Mouse (Mus musculus): ENCODE results near the gene Osbpl10. TPM values are rescaled to one million over a fixed set of nuclear protein-coding genes. Genes with fewer than 3 reads are reported as not detected.

The Osbpl10 gene
- total RNA-seq, 2 experiments from 2014 or later = 0.21 TPM; not detected in 1

DNA sequence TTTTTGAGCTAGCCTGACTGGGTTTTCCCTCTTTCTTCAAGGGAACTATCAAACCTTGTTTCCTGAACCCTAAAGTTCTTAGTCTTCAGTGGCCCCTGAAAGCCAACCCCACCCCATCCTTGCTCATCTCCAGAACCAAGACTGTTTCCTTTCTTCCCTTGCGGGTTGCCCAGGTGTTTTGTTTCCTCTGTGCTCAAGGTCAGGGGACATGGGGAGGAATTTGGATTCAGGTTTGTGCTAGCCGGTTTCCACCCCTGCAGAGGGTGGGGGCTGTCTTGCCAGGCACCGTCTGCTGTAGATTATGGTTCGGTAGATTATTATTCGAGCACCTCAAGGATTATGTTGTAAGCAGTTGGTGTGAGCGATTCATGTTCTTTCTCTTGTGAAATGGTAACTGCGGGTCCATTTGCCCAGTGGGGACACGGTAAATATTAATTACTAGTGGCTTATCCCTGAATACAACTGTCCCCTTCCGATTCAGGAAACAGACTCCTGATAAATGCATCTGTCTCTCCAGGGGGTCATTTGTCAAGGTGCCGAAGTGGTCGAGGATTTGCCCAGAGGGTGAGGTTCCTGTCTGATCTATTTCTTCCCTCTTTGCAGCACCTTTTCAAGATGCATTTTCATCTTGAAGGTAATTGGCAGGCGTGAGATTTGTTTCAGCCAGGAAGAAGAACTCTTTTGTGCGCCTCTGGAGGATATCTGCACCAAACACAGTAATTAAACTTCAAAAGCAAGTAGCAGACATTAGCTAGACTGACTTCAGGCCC lies 169.4 kb downstream of the Osbpl10 start:
- ATAC-seq (replicated peaks; ENCODE audit: poor library complexity, severe bottlenecking) = no peak

DNA sequence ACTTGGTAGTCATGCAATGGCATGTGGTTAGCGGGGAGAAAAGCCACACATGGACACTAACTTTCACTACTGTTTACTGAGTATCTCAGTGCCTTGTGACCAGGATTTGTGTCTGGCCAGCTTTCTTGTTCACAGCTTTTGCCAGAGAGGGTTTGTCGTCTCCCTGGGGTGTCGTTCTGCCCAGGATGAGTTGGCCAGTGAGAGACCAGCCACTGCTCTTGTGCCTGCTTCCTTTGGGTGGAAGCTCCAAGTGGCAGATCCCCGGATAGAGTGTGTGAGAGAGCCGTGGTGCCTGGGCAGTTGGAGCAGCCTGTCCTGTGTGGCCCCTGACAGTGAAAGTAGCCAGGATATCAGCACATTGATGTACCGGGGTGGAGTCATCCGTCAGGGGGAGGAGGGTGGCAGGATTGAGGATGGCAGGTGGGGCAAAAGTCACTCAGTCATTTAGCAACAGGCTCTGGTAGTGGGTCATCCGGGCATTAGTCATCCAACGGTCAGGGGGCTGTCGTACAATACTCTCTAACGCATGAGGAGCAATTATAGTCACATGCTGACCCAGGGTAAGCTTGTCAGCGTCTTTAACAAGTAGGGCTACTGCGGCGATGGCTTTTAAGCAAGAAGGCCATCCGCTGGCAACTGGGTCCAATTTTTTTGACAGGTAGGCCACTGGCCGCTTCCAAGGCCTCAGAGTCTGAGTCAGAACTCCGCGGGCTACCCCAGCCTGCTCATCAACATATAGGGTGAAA lies 170.8 kb downstream of the Osbpl10 start:
- no peak for ATAC-seq (replicated peaks; ENCODE audit: poor library complexity, severe bottlenecking)

DNA sequence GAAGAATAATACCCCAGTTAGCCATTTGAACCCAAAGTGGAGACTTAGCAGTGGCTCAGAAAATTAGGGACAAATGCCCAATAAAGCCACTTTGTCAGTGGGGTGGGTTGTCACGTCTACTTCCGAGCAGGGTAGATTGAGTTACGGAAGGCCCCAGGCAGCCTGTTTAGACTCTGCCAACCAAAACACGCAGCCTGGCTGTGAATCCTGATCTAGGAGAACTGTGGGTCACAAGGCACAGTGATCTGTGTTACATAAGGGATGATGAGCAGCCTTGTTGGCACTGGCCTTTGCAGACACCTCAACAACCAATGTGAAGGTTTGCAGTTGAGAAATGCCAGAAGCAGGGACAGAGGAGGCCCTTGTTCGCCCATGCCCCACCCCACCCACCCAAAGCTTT lies 183.2 kb downstream of the Osbpl10 start:
- ATAC-seq (replicated peaks; ENCODE audit: poor library complexity, severe bottlenecking) = no peak

DNA sequence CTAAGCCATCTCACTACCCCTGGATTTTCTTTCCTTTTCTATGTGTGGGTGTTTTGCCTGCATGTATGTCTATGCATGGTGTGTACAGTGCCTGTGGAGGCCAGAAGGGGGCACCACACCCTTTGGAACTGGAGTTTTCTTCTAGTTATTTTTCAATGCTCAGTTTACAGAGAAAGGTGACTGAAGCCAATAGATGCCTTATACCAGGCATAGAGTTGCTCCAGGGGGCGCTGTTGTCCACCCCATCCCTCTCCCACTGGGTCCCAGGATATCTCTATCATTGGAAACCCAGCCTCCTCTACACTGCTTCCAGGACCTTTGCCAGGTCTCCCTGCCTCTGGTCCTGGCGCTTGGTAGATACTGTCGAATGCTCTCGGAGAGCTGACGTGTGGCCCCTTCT lies 184.7 kb downstream of the Osbpl10 start:
- ATAC-seq (replicated peaks; ENCODE audit: poor library complexity, severe bottlenecking) = peak; percentile 67

DNA sequence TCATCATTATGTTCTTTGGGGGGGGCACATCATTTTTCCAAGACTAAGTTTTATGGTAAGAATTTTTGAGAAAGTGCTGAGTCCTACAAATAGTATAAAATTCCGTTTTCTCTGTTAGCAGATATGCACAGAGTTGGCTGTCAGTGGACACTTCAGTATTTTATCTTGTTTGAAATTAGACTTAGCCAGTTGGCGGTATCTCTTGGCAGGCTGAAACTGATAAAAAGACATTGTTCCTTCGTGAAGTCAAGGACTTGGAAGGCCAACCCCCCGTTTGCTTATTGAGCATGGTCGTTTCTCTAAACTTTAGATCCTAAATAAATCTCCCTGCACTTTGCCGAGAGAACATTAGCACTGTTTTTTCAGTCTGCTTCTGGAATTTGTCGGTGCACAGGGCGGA lies 185.3 kb downstream of the Osbpl10 start:
- ATAC-seq (replicated peaks; ENCODE audit: poor library complexity, severe bottlenecking) = no peak

DNA sequence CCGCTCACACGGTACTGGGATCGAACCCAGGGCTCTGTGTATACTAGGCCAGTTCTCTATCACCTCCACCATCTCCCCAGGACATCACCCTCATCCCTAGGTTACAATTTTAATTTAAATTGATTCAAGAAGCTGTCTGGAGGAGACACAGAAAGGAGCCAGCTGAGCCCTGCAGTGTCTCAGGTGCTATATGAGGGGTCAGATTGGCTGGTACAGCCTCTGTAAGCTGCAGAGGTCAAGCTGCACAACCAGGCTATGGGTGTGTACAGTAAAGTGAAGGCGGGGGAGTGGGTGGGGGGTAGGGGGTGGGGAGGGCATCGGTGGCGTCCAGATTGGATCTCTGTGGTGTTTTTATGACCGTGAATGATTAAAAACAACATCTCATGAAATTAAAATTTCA lies 186.0 kb downstream of the Osbpl10 start:
- no peak for ATAC-seq (replicated peaks; ENCODE audit: poor library complexity, severe bottlenecking)

DNA sequence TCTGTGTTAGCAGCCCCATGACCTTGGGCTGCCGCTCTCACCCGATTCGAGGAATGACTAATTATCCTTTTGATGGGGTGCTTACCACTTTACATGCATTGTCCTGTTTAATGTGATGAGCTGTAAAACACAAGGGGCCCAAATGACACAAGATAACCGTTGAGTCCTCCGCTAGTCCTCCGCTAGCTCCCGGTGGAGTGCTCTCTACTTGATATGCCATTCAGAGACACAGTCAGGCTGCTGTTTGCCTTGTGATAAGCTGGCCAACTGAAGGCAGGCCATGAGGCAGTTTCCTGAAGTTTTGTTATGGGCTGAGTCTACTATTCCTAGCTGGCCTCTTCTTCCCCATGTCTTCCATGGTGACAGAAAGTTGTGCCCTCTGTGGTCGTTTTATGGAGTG lies 187.6 kb downstream of the Osbpl10 start:
- no peak for ATAC-seq (replicated peaks; ENCODE audit: poor library complexity, severe bottlenecking)

DNA sequence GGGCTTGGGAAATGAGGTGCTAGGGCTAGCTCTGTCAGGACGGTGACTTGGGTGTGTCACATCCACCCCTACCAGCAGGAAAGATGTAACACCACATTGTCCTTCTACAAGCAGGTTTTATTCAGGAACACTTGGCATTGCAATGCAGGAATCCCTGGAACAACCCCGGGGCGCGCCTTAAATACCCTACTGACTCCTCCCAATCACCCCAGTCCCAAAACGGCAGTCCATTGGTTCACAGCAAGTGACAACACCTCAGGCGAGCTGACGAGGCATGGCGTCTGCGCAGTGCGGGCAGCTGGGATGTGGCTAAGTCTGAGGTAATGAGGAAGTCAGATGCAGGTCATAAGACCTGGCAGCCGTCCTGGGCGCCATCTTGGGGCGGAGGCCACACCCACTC lies 191.2 kb downstream of the Osbpl10 start:
- no peak for ATAC-seq (replicated peaks; ENCODE audit: poor library complexity, severe bottlenecking)

DNA sequence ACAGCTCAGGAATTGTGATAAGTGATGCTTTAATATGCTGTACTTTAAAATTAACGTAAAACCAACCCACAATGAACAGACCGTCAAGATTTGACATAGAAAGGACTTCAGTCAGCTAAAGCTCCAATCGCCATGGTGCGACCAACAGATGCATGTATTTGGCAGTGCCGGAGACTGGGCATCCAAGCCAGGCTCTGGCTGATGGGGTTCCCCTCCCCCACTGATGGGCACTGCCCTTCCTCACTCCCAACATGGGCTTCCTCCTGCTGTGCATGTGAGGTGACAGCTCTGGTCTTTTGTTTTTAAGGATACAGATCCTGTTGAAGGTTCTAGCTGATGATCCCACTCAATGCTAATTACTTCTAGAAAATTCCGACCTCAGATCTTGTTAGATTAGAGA lies 193.7 kb downstream of the Osbpl10 start:
- ATAC-seq (replicated peaks; ENCODE audit: poor library complexity, severe bottlenecking) = no peak

DNA sequence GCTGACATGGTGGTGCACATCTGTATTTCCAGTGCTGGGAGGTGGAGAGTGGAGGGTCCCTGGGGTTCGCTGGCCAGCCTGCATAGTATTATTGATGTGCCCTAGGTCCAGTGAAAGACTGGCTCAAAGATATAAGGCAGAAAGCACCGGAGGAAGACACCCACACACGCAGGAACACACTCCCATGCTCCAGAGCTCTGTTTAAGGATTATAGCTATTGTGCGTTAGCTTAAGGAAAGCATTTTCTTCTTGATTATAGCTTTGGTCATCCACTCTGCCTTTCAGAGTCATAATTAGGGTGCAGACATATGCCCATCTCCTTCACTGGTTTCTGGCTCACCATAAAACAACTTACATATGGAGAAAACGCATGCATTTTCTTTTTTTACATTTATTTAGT lies 200.8 kb downstream of the Osbpl10 start:
- no peak for ATAC-seq (replicated peaks; ENCODE audit: poor library complexity, severe bottlenecking)

DNA sequence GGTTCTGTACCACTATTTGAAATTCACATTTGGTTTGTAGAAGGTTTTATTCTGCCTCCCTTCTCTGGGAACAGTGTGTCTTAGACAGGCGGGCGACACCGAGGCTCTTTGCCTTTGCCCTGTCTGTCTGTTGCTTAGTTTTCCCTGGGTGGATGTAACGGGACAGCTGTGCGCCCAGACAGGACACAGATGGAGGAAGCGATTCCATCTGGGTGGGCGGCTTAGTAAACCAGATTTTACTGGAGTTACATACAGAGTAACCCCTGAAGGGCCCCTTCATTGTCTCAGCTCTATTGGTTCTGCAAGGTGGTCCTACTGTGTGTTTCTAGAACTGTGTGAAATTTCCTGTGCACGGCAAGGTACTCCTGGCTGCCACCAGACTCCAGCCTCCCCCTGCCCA lies 201.6 kb downstream of the Osbpl10 start:
- no peak for ATAC-seq (replicated peaks; ENCODE audit: poor library complexity, severe bottlenecking)

DNA sequence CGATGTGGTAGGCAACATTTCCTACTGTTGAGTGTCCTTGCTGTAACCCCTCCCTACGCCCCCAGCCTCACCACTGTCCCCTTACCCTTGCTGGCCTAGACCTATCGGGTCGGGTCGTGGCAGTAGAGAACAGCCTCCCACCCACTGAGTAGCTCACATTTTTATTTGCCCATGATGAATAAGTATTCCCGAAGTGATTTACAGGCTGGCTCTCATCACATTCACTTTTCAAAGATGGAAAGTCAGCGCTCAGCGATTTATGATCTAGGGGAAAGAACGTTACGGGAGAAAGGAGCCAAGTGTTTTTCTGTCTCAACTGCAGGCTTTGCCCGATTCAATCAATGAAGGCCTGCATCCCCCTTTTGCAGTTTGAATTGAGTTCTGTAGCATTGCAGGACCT lies 208.0 kb downstream of the Osbpl10 start:
- no peak for ATAC-seq (replicated peaks; ENCODE audit: poor library complexity, severe bottlenecking)

DNA sequence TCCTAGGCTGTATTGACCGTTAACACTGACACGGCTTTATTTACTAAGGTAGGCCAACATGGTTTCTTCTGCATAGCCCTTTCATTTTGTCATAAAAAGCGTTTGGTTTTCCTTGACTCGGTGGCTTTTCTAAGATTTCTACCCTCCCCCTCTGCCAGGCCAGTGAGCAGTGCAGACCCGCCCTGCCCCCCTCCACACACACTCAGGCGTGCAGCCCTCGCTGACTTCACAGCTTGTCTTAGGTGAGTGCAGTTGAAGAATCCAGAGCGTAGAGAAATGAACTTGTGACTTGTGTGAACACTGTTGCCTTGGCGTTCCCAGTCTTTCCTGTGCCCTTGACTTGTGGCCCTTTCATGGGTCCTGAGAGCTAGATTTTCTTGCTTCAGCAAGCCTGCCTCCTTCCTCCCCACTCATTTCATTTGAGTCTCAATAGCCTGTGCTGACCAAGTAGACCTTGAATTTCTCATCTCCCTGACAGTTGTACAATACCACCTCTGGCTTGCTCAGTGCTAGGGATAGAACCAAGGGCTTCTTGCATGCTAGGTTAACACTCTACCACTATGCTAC lies 212.1 kb downstream of the Osbpl10 start:
- no peak for ATAC-seq (replicated peaks; ENCODE audit: poor library complexity, severe bottlenecking)

DNA sequence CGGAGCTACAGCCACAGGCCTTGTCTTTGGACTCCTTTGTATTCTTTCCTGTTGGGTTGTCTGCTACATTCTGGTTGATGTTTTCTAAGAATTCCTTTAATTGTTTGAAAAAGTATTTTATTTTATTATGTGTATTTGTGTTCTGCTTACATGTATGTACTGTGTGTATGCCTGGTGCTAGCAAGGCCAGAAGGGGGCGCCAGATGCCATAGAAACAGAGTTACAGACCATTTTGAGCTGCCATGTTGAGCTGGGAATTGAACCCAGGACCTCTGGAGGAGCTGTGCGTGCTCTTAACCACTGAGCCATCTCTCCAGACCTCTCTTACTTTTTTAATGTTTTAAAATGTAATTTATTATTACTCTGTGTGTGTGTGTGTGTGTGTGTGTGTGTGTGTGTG lies 214.5 kb downstream of the Osbpl10 start:
- no peak for ATAC-seq (replicated peaks; ENCODE audit: poor library complexity, severe bottlenecking)

DNA sequence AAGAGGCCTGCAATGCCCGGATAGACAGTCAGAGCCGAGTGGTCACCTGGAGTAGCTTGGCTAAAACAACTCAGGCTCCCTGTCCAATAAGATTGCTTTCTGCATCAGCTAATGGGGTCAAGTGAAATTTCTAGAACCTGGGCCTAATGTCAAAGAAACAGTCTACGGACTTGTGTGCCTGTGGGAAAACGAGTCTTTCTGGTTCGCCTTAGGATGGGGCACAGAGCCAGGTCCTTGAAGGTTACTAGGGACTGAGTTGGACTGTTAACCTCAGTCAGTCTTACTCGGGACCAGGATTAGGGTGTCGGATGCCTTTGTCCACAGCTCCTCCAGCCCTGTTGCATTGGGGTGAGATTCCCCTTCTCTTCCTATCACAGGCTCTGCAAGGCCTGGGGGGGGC lies 218.7 kb downstream of the Osbpl10 start:
- no peak for ATAC-seq (replicated peaks; ENCODE audit: poor library complexity, severe bottlenecking)

DNA sequence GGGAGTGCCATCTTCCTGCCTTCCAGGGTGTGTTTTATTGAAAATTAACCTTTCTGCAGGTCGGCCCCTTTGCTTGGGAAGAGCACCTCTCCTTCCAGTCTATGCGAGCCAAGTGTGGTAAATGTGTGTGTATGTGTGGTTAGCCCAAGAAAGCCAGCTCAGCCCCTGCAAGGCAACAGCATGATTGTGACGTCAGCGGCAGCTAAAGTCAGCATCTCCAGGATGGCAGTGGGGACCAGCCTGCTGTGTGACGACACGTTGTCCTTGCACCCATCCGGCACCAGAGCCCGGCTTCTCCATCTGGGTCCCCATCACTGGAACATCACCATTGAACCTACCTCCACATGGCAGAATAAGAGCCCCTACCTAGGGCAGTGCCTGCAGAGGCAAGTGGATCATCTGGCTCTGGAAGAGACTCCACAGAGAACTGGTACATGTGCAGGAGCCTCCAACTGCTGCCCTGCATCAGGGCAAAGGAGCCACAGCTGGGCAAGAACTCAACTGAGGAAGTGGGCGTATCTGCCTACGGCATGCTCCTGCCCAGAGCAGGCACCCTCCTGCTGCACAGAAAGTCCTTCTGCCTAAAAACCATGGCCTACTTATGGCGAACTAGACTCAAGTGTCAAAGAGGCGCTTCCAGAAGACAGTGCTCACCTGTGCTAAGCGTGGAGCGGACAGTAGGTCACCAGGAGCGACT lies 221.9 kb downstream of the Osbpl10 start:
- ATAC-seq (replicated peaks; ENCODE audit: poor library complexity, severe bottlenecking) = no peak

DNA sequence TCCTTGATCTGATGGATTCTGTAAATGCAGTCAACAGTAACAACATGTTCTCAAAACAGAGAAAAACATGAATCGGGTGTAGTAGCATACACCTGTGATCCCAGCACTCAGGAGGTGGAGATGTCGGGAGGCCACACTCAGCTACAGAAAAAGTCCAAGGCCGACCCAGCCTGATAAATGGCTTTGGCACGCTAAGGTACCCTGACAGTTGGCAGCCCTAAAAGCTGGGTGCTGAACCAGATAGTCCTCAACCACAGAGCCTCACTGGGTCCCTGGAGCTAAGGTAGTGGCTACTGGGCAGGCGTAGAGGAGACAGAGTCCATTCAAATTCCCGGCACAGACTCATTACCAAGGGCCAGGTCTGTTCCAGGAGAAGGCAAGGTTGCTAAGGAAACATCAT lies 222.9 kb downstream of the Osbpl10 start:
- no peak for ATAC-seq (replicated peaks; ENCODE audit: poor library complexity, severe bottlenecking)

DNA sequence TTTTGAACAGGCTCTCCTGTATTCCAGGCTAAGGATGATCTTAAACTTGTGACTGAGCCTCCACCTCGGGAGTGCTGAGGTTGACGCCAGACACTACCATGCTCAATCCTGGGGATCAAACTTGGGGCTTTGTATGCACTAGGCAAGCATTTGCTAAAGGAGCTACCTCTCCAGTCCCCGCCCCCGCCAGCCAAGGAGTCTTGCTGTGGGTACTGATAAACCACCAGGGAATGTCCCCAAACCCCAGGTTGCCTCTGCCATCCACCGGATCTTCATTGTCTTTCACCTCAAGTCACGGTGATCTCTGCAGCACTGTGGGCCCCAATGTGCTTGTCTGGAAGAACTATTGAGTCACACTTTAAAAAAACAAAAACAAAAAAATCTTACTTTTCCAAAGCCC lies 224.8 kb downstream of the Osbpl10 start:
- ATAC-seq (replicated peaks; ENCODE audit: poor library complexity, severe bottlenecking) = no peak

DNA sequence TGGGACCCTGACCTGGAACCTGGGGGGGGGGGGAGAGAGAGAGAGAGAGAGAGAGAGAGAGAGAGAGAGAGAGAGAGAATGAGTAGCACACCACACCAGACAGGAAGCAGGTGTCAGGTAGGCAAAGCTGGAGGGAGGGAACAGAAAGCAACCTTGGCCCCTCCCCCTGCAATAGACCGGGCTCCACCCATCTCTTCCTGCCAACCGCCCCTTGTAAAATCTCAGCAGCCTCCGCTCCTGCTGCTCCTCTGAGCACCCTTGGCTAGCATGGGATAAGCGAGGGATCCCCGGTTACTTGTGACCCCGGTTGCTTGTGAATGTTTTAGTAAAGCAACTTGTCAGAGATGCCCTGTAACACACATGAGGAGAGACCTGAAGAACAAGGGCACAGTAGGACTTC lies 227.1 kb downstream of the Osbpl10 start:
- peak; percentile 75 for ATAC-seq (replicated peaks; ENCODE audit: poor library complexity, severe bottlenecking)

DNA sequence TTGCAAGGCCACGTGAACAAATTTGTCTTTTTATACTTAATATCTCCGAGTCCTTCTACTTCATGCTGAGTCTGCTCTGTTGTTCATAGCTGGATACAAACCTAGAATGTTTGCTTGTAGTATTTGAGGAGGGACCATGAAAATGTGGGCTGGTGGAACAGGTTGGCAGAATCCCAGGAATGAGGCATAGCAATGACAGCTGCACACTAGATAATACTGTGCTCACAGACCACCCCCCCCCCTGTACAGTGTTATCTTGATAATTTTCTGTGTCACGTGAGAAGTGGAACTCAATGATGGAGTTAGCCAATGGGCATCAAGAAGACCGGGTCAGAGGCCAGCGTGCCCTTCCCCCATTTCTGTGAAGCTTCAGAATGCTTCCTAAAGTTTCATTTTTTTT lies 227.8 kb downstream of the Osbpl10 start:
- ATAC-seq (replicated peaks; ENCODE audit: poor library complexity, severe bottlenecking) = no peak

DNA sequence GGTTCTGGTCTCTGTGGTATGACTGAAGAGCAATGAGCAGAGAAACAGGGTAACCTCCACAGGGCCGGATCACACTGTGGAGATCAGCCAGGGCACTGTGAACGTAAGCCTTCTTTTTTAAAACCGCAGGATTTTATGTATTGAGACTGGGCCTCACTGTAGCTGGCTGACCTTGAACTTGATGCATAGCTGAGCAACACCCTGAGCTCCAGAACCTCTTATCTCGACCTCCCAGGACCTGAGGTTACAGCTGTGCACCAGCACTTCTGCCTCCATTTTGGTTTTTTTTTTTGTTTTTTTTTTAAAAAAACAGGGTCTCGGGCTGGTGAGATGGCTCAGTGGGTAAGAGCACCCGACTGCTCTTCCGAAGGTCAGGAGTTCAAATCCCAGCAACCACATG lies 231.4 kb downstream of the Osbpl10 start:
- ATAC-seq (replicated peaks; ENCODE audit: poor library complexity, severe bottlenecking) = no peak
